Mouse (Mus musculus): ENCODE data around the gene Brinp2. TPM values are rescaled to one million over a fixed set of nuclear protein-coding genes. Genes with fewer than 3 reads are reported as not detected.

Gene Brinp2
- total and polyA plus RNA-seq, 3 experiments, result 0.03 TPM; not detected in 2

GRCm38 (mm10) chr1:158388995-158389394 is 32.9 kb upstream of the Brinp2 start:
- Histone ChIP-seq H3K9ac (ENCODE audit: control insufficient read depth, low read depth, low read length, poor library complexity, severe bottlenecking) (no peak overlapping the region), H3K27ac (ENCODE audit: control insufficient read depth, low read depth, low read length) (no peak overlapping the region), H3K79me2 (ENCODE audit: control insufficient read depth, insufficient read depth, low read length, poor library complexity) (no peaks in the 10 kb centered on the region), H3K4me3 (ENCODE audit: control insufficient read depth in 1 of 2, insufficient read depth in 1 of 2, low read depth in 2 of 2, low read length in 2 of 2) (no peak overlapping the region), H3K27me3 (ENCODE audit: control insufficient read depth in 1 of 2, insufficient read depth in 2 of 2, low read length in 2 of 2) (no peaks in the 10 kb centered on the region), H3K9me3 (replicated peaks; ENCODE audit: insufficient read depth, low read length) (no peaks in the 10 kb centered on the region), H3K4me1 (ENCODE audit: control insufficient read depth in 1 of 2, insufficient read depth in 2 of 2, low read length in 2 of 2) (no peaks in the 10 kb centered on the region), H3K36me3 (ENCODE audit: control insufficient read depth in 1 of 2, insufficient read depth in 2 of 2, low read length in 2 of 2) (no peaks in the 10 kb centered on the region)
- TF ChIP-seq USF2 (IDR thresholded peaks at IDR 0.05; ENCODE audit: borderline replicate concordance in 1 of 2, insufficient read depth in 1 of 2, low read depth in 1 of 2, low read length in 2 of 2) (no peak), MAZ (IDR thresholded peaks at IDR 0.05; ENCODE audit: low read depth, low read length) (no peak), ETS1 (IDR thresholded peaks at IDR 0.05; ENCODE audit: low read depth, low read length) (no peak), TCF12 (IDR thresholded peaks at IDR 0.05; ENCODE audit: low read depth, low read length) (no peak), BHLHE40 (IDR thresholded peaks at IDR 0.05; ENCODE audit: borderline replicate concordance, low read depth, low read length) (no peak), KAT2A (conservative IDR thresholded peaks at IDR 0.05; ENCODE audit: low read depth, low read length) (no peak), ZC3H11A (IDR thresholded peaks at IDR 0.05; ENCODE audit: low read depth, low read length) (no peak), EP300 (IDR thresholded peaks at IDR 0.05; ENCODE audit: low read depth in 1 of 2, low read length in 2 of 2) (no peak), JUND (IDR thresholded peaks at IDR 0.05; ENCODE audit: low read depth, low read length) (no peak), CHD2 (IDR thresholded peaks at IDR 0.05; ENCODE audit: low read length) (no peak), POLR2AphosphoS5 (IDR thresholded peaks at IDR 0.05; ENCODE audit: borderline replicate concordance, low read depth, low read length) (no peak), TAL1 (IDR thresholded peaks at IDR 0.05; ENCODE audit: low read length) (no peak), ZNF384 (IDR thresholded peaks at IDR 0.05; ENCODE audit: low read depth, low read length) (no peak), TBP (IDR thresholded peaks at IDR 0.05; ENCODE audit: low read depth, low read length) (no peak), NRF1 (IDR thresholded peaks at IDR 0.05; ENCODE audit: insufficient read depth, low read depth, low read length, poor library complexity, severe bottlenecking) (no peak), MYC (IDR thresholded peaks at IDR 0.05; ENCODE audit: low read depth, low read length) (no peak), POLR2A (IDR thresholded peaks at IDR 0.05; ENCODE audit: control insufficient read depth in 1 of 2, insufficient read depth in 1 of 2, low read depth in 1 of 2, low read length in 2 of 2, poor library complexity in 1 of 2) (no peak)
- DNase-seq (ENCODE audit: low read depth, low spot score), result no peak

DNA sequence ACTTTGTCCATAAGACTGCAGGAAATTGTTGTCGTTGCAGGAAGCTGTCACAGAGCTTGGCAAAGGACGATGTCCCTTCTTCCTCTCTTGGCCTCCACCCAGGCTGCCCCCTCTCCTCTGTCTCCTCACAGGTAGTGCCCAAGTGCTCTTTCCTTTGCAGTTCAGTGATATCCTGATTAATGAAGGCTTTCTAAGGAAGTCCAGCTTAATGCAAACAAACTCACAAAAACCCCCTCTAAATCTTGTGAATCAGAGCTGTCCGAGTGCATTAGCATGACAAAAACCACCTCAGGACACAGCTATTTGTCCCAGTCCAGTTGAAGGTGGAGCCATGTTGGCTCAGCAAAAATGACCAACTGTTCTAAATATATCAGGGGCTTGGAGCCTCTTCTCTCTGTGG is 30.7 kb upstream of the Brinp2 start:
- H3K36me3 ChIP-seq (ENCODE audit: control insufficient read depth in 1 of 2, insufficient read depth in 2 of 2, low read length in 2 of 2), result no peaks in the 10 kb centered on the region
- no peak overlapping the region for H3K27ac ChIP-seq (ENCODE audit: control insufficient read depth, low read depth, low read length)
- TF ChIP-seq TBP (IDR thresholded peaks at IDR 0.05; ENCODE audit: low read depth, low read length) (no peak), KAT2A (conservative IDR thresholded peaks at IDR 0.05; ENCODE audit: low read depth, low read length) (no peak), TAL1 (IDR thresholded peaks at IDR 0.05; ENCODE audit: low read length) (no peak), POLR2A (IDR thresholded peaks at IDR 0.05; ENCODE audit: control insufficient read depth in 1 of 2, insufficient read depth in 1 of 2, low read depth in 1 of 2, low read length in 2 of 2, poor library complexity in 1 of 2) (no peak), JUND (IDR thresholded peaks at IDR 0.05; ENCODE audit: low read depth, low read length) (no peak), USF1 (IDR thresholded peaks at IDR 0.05; ENCODE audit: low read depth, low read length) (no peak), MEF2A (IDR thresholded peaks at IDR 0.05; ENCODE audit: extremely low read depth, insufficient replicate concordance, low read depth, low read length, poor library complexity, severe bottlenecking) (no peak), MXI1 (IDR thresholded peaks at IDR 0.05; ENCODE audit: low read depth, low read length) (no peak), MYC (IDR thresholded peaks at IDR 0.05; ENCODE audit: low read depth, low read length) (no peak), SMC3 (IDR thresholded peaks at IDR 0.05; ENCODE audit: low read depth, low read length) (no peak), POLR2AphosphoS5 (IDR thresholded peaks at IDR 0.05; ENCODE audit: borderline replicate concordance, low read depth, low read length) (no peak), ETS1 (IDR thresholded peaks at IDR 0.05; ENCODE audit: low read depth, low read length) (no peak), MYB (IDR thresholded peaks at IDR 0.05; ENCODE audit: low read depth, low read length) (no peak), POLR2AphosphoS2 (IDR thresholded peaks at IDR 0.05; ENCODE audit: low read length) (no peak), EP300 (IDR thresholded peaks at IDR 0.05; ENCODE audit: low read depth in 1 of 2, low read length in 2 of 2) (no peak), MAX (IDR thresholded peaks at IDR 0.05; ENCODE audit: low read length) (no peak), ZNF384 (IDR thresholded peaks at IDR 0.05; ENCODE audit: low read depth, low read length) (no peak), GABPA (IDR thresholded peaks at IDR 0.05; ENCODE audit: low read depth, low read length) (no peak), UBTF (IDR thresholded peaks at IDR 0.05; ENCODE audit: borderline replicate concordance, insufficient read depth, low read depth, low read length) (no peak), ELF1 (IDR thresholded peaks at IDR 0.05; ENCODE audit: low read depth, low read length) (no peak)
- no peaks in the 10 kb centered on the region for H3K27me3 ChIP-seq (ENCODE audit: control insufficient read depth in 1 of 2, insufficient read depth in 2 of 2, low read length in 2 of 2)
- no peaks in the 10 kb centered on the region for H3K79me2 ChIP-seq (ENCODE audit: control insufficient read depth, insufficient read depth, low read length, poor library complexity)
- no peak overlapping the region for H3K4me3 ChIP-seq (ENCODE audit: control insufficient read depth in 1 of 2, insufficient read depth in 1 of 2, low read depth in 2 of 2, low read length in 2 of 2)
- DNase-seq (ENCODE audit: low read depth, low spot score), result no peak
- H3K4me1 ChIP-seq (ENCODE audit: control insufficient read depth in 1 of 2, insufficient read depth in 2 of 2, low read length in 2 of 2), result no peaks in the 10 kb centered on the region
- H3K9ac ChIP-seq (ENCODE audit: control insufficient read depth, low read depth, low read length, poor library complexity, severe bottlenecking), result no peak overlapping the region
- H3K9me3 ChIP-seq (replicated peaks; ENCODE audit: insufficient read depth, low read length), result no peaks in the 10 kb centered on the region
